1 mouse cellular context compared by ENCODE assay signal in genomic region chr4:136461206-136461605, GRCm38 (mm10).
TF ChIP-seq lines count a peak whose summit lies in the region.

No protein-coding gene starts in this region.

TF ChIP-seq in ES-E14, 5 proteins besides CTCF, POLR2A, EP300 and RAD21:
- TF ChIP-seq ZNF384 (IDR thresholded peaks at IDR 0.05; ENCODE audit: low read depth, low read length) (peak; percentile 67), ZC3H11A (IDR thresholded peaks at IDR 0.05; ENCODE audit: borderline replicate concordance, low read depth, low read length) (no peak)
